Mouse (Mus musculus): ENCODE measurements around the gene Cpsf3.

- no peak for TF ChIP-seq POLR2A (IDR thresholded peaks at IDR 0.05; ENCODE audit: extremely low read depth, insufficient read depth, low read length)
- TF ChIP-seq CTCF (IDR thresholded peaks at IDR 0.05; ENCODE audit: low read depth, low read length): no peak
Measured at GRCm38 (mm10) chr12:21298856-21299255, 13.7 kb downstream of the Cpsf3 start.

Data from liver, adult 2 months (tissue).